Mouse (Mus musculus) bone marrow macrophage, adult 2 months (primary cell): ENCODE measurements at regions not wholly inside any gene's neighbourhood (a gene's known extent, or its start where the extent isn't known, plus 50 kb on each side); places are given as distances from the start of the nearest gene placed in this dataset.

Source experiments
- CTCF ChIP-seq: IDR thresholded peaks from 2 replicates; pipeline ENCODE4 v1.5.1; 2012; ENCODE audit warnings: low read depth, mild to moderate bottlenecking, low read length, moderate library complexity
- POLR2A ChIP-seq: IDR thresholded peaks from 2 replicates; pipeline ENCODE4 v1.6.1; 2012; ENCODE audit warnings: mild to moderate bottlenecking, low read depth, low read length, borderline replicate concordance

GRCm38 (mm10) chr13:118448977-118449705 lies 62.1 kb upstream of the Mrps30 start:
- TF ChIP-seq CTCF (no peak), POLR2A (no peak)
